Mouse (Mus musculus) left cerebral cortex, postnatal 36 days (tissue): ENCODE measurements around the gene Col18a1. TPM values are rescaled to one million over a fixed set of nuclear protein-coding genes. Genes with fewer than 3 reads are reported as not detected.

Experiments
- DNase-seq, 2 experiments: peaks; one replicate each; pipeline ENCODE4 v3.0.0; 2021 to 2022; ENCODE audit warnings: low spot score in 2 of 2, mixed read lengths in 1 of 2
- intact Hi-C: fragments of 180-260 bp; cut with DNase I; formaldehyde crosslinking; loops from one replicate; pipeline ENCODE4 v1.15.1; 2025
- total RNA-seq, 2 experiments: library from RNA; stranded (reverse); gene quantifications; 2 replicates each; pipeline ENCODE4 v1.2.3; 2021

The Col18a1 gene
- total RNA-seq, 2 experiments from 2014 or later, result 3.3 to 4.3 TPM

GRCm38 (mm10) chr10:77190967-77191915 is 24.9 kb upstream of the Col18a1 start:
- intact Hi-C loops, result no loop called here
- no peak for DNase-seq

GRCm38 (mm10) chr10:77187427-77187826 is 21.1 kb upstream of the Col18a1 start:
- intact Hi-C loops, result no loop called here
- no peak for DNase-seq

- intact Hi-C loops, result no loop called here
- DNase-seq, result no peak
Measured at GRCm38 (mm10) chr10:77182804-77183331, 16.5 kb upstream of the Col18a1 start.

GRCm38 (mm10) chr10:77180110-77180509 is 13.8 kb upstream of the Col18a1 start:
- intact Hi-C loops, result no loop called here
- DNase-seq, result no peak

- DNase-seq, result no peak
- intact Hi-C loops, result no loop called here
Measured at GRCm38 (mm10) chr10:77178691-77179090, 12.3 kb upstream of the Col18a1 start.

GRCm38 (mm10) chr10:77170400-77170799 is 4.1 kb upstream of the Col18a1 start:
- no peak for DNase-seq

GRCm38 (mm10) chr10:77165318-77165945 is 916 bp downstream of the Col18a1 start:
- intact Hi-C loops, result no loop called here
- DNase-seq, result no peak

More at GRCm38 (mm10) chr10:77170400-77170799, 4.1 kb upstream of the Col18a1 start:
- intact Hi-C loops, result no loop called here

GRCm38 (mm10) chr10:77164437-77165052 is 1.8 kb downstream of the Col18a1 start:
- no peak for DNase-seq
- intact Hi-C loops, result no loop called here

GRCm38 (mm10) chr10:77164041-77164436 is 2.3 kb downstream of the Col18a1 start:
- intact Hi-C loops, result no loop called here
- no peak for DNase-seq

- intact Hi-C loops, result no loop called here
Measured at GRCm38 (mm10) chr10:77163392-77163977, 2.9 kb downstream of the Col18a1 start.

GRCm38 (mm10) chr10:77159573-77159972 is 6.8 kb downstream of the Col18a1 start:
- DNase-seq, result no peak
- intact Hi-C loops, result no loop called here

More at GRCm38 (mm10) chr10:77163392-77163977, 2.9 kb downstream of the Col18a1 start:
- no peak for DNase-seq

- no peak for DNase-seq
- intact Hi-C loops, result no loop called here
Measured at GRCm38 (mm10) chr10:77158948-77159347, 7.4 kb downstream of the Col18a1 start.

GRCm38 (mm10) chr10:77157245-77158019 is 8.9 kb downstream of the Col18a1 start:
- intact Hi-C loops, result no loop called here
- no peak for DNase-seq

- intact Hi-C loops, result no loop called here
- no peak for DNase-seq
Measured at GRCm38 (mm10) chr10:77152178-77152621, 14.1 kb downstream of the Col18a1 start.

GRCm38 (mm10) chr10:77151551-77152002 is 14.8 kb downstream of the Col18a1 start:
- no peak for DNase-seq
- intact Hi-C loops, result no loop called here

GRCm38 (mm10) chr10:77150947-77151521 is 15.3 kb downstream of the Col18a1 start:
- intact Hi-C loops, result no loop called here

GRCm38 (mm10) chr10:77150016-77150415 is 16.3 kb downstream of the Col18a1 start:
- no peak for DNase-seq
- intact Hi-C loops, result no loop called here

More at GRCm38 (mm10) chr10:77150947-77151521, 15.3 kb downstream of the Col18a1 start:
- DNase-seq, result no peak

- intact Hi-C loops, result no loop called here
- no peak for DNase-seq
Measured at GRCm38 (mm10) chr10:77147545-77147944, 18.8 kb downstream of the Col18a1 start.
